Mouse (Mus musculus) CH12.LX (cell line): ENCODE results near the gene Slc29a3. TPM values are rescaled to one million over a fixed set of nuclear protein-coding genes. Genes with fewer than 3 reads are reported as not detected.

Source experiments
- DNase-seq: peaks from one replicate; pipeline ENCODE4 v3.0.0-alpha.2; 2013; ENCODE audit errors: extremely low read depth
- H3K27ac ChIP-seq: 2 replicates; pipeline ENCODE4 v1.5.1; 2012; ENCODE audit warnings: low read depth, mild to moderate bottlenecking, control low read depth, moderate library complexity; ENCODE audit not compliant: insufficient read depth
- H3K27me3 ChIP-seq: replicated peaks from 2 replicates; pipeline ENCODE3; 2012; ENCODE audit warnings: inconsistent platforms
- H3K36me3 ChIP-seq, 2 experiments: replicated peaks in 1 of 2; 2 replicates each; pipeline versions ENCODE3 to v1.6.1; 2012; ENCODE audit warnings: inconsistent platforms in 1 of 2, low read length in 1 of 2, mild to moderate bottlenecking in 1 of 2, mixed read lengths in 1 of 2, moderate library complexity in 1 of 2; ENCODE audit not compliant: control insufficient read depth in 1 of 2, insufficient read depth in 1 of 2
- H3K4me1 ChIP-seq, 2 experiments: 2 replicates each; pipeline ENCODE4 v1.6.1; 2012; ENCODE audit warnings: inconsistent platforms in 1 of 2, moderate library complexity in 1 of 2; ENCODE audit not compliant: insufficient read depth in 2 of 2, control insufficient read depth in 1 of 2
- H3K4me2 ChIP-seq: 2 replicates; pipeline ENCODE4 v1.6.1; 2012; ENCODE audit warnings: low read depth, mild to moderate bottlenecking, control low read depth; ENCODE audit not compliant: poor library complexity, insufficient read depth, severe bottlenecking
- H3K4me3 ChIP-seq, 3 experiments: fragments of 150-350 bp in 1 of 3; sonication (generic) in 1 of 3; replicated peaks in 1 of 3; 2 replicates each; pipeline versions ENCODE3 to v1.5.1; 2011 to 2012; ENCODE audit warnings: low read depth in 2 of 3, low read length in 2 of 3, mild to moderate bottlenecking in 2 of 3, moderate library complexity in 2 of 3, control low read depth in 1 of 3, improper control_type of control experiment in 1 of 3, inconsistent platforms in 1 of 3, mixed read lengths in 1 of 3; ENCODE audit not compliant: poor library complexity in 1 of 3
- H3K79me2 ChIP-seq: replicated peaks from 2 replicates; pipeline ENCODE4 v1.6.1; 2012; ENCODE audit warnings: mild to moderate bottlenecking, moderate library complexity; ENCODE audit not compliant: control insufficient read depth, poor library complexity, insufficient read depth, severe bottlenecking; ENCODE audit errors: extremely low read depth
- H3K9ac ChIP-seq: 2 replicates; pipeline ENCODE4 v1.6.1; 2012; ENCODE audit warnings: low read depth, mild to moderate bottlenecking, control low read depth, moderate library complexity; ENCODE audit not compliant: insufficient read depth
- H3K9me3 ChIP-seq: replicated peaks from 2 replicates; pipeline ENCODE3; 2012; ENCODE audit warnings: low read length, inconsistent platforms, mixed read lengths
- BHLHE40 ChIP-seq: IDR thresholded peaks from 2 replicates; pipeline ENCODE4 v1.6.1; 2011; ENCODE audit warnings: mild to moderate bottlenecking, low read depth, low read length, improper control_type of control experiment
- ETS1 ChIP-seq: conservative IDR thresholded peaks from 2 replicates; pipeline ENCODE4 v1.6.1; 2012; ENCODE audit warnings: low read depth, mild to moderate bottlenecking, inconsistent platforms, low read length, improper control_type of control experiment, moderate library complexity
- HCFC1 ChIP-seq: IDR thresholded peaks from 2 replicates; pipeline ENCODE4 v1.6.1; 2012; ENCODE audit warnings: low read depth, mild to moderate bottlenecking, inconsistent platforms, low read length, improper control_type of control experiment
- IRF4 ChIP-seq: IDR thresholded peaks from 2 replicates; pipeline ENCODE4 v1.6.1; 2014; ENCODE audit warnings: low read depth, mild to moderate bottlenecking, inconsistent platforms, low read length, improper control_type of control experiment
- JUN ChIP-seq: IDR thresholded peaks from 2 replicates; pipeline ENCODE4 v1.6.1; 2011; ENCODE audit warnings: low read depth, mild to moderate bottlenecking, low read length, improper control_type of control experiment, moderate library complexity; ENCODE audit not compliant: insufficient read depth
- JUND ChIP-seq: conservative IDR thresholded peaks from 2 replicates; pipeline ENCODE4 v1.6.1; 2011; ENCODE audit warnings: low read depth, low read length, improper control_type of control experiment
- KAT2A ChIP-seq: IDR thresholded peaks from 2 replicates; pipeline ENCODE4 v1.6.1; 2012; ENCODE audit warnings: low read length, improper control_type of control experiment, inconsistent platforms; ENCODE audit not compliant: insufficient replicate concordance
- MAX ChIP-seq: IDR thresholded peaks from 2 replicates; pipeline ENCODE4 v1.6.1; 2011; ENCODE audit warnings: low read length, improper control_type of control experiment
- MAZ ChIP-seq: IDR thresholded peaks from 2 replicates; pipeline ENCODE4 v1.6.1; 2012; ENCODE audit warnings: low read depth, mild to moderate bottlenecking, inconsistent platforms, low read length, improper control_type of control experiment, moderate library complexity
- MEF2A ChIP-seq: IDR thresholded peaks from 2 replicates; pipeline ENCODE4 v1.6.1; 2014; ENCODE audit warnings: low read depth, mild to moderate bottlenecking, inconsistent platforms, low read length, improper control_type of control experiment, borderline replicate concordance
- MXI1 ChIP-seq: IDR thresholded peaks from 2 replicates; pipeline ENCODE4 v1.6.1; 2011; ENCODE audit warnings: mild to moderate bottlenecking, low read depth, low read length, improper control_type of control experiment
- MYC ChIP-seq: IDR thresholded peaks from 2 replicates; pipeline ENCODE4 v1.6.1; 2011; ENCODE audit warnings: low read depth, mild to moderate bottlenecking, improper control_type of control experiment, low read length
- POLR2A ChIP-seq: IDR thresholded peaks from 2 replicates; pipeline ENCODE4 v1.6.1; 2011; ENCODE audit warnings: low read depth, mild to moderate bottlenecking, improper control_type of control experiment, low read length
- POLR2AphosphoS2 ChIP-seq: IDR thresholded peaks from 2 replicates; pipeline ENCODE4 v1.6.1; 2011; ENCODE audit warnings: low read depth, low read length, improper control_type of control experiment
- RCOR1 ChIP-seq: conservative IDR thresholded peaks from 2 replicates; pipeline ENCODE4 v1.6.1; 2012; ENCODE audit warnings: low read depth, mild to moderate bottlenecking, inconsistent platforms, low read length, improper control_type of control experiment
- UBTF ChIP-seq: IDR thresholded peaks from 2 replicates; pipeline ENCODE4 v1.6.1; 2012; ENCODE audit warnings: low read depth, mild to moderate bottlenecking, inconsistent platforms, low read length, improper control_type of control experiment, moderate library complexity
- dilution Hi-C: fragments of 300-500 bp; cut with MboI; formaldehyde crosslinking; loops from 2 replicates; pipeline ENCODE4 v1.14.3; 2020; ENCODE audit warnings: low sequenced_read_pairs; ENCODE audit not compliant: extremely low pct_unique_long_range_greater_than_20kb, extremely low pct_ligation_motif_present
- in situ Hi-C: fragments of 300-500 bp; cut with MboI; formaldehyde crosslinking; loops from 3 replicates; pipeline ENCODE4 v1.14.3; 2019; ENCODE audit warnings: low sequenced_read_pairs, low pct_ligation_motif_present, low pct_unique_long_range_greater_than_20kb, mixed read lengths
- polyA plus RNA-seq: library from polyadenylated mRNA; unstranded; fragments of >175 nt; gene quantifications from 2 replicates; pipeline ENCODE4 v1.2.1, GENCODE M21; 2012; ENCODE audit warnings: low read depth; ENCODE audit not compliant: insufficient read length
- total RNA-seq, 2 experiments: library from RNA; depleted of rRNA; stranded (reverse); fragments of 300-350 nt in 1 of 2; fragments of >200 nt in 1 of 2; gene quantifications; 2 replicates each; pipeline ENCODE4 v1.2.3; 2012 to 2014

Gene Slc29a3
- total and polyA plus RNA-seq, 3 experiments, result 4.1 to 19.1 (median 5.9) TPM

- in situ Hi-C loops, result loop anchor here (5.0 to 10.0 kb wide), 3 partner anchors 56 to 448 kb away; partner anchors contain the start of gene Cdh23
- DNase-seq, result no peak
- no peak overlapping the region for H3K4me3 ChIP-seq
- dilution Hi-C loops, result loop anchor here (25.0 kb wide), 1 partner anchor 309 kb away; no protein-coding TSS in a partner anchor
- H3K36me3 ChIP-seq, result peaks cover 12 to 24% of the 10 kb centered on the region in 2 experiments
- H3K27ac ChIP-seq, result no peak overlapping the region
- no peak overlapping the region for H3K4me2 ChIP-seq
- H3K4me1 ChIP-seq, result peaks cover 23 to 44% of the 10 kb centered on the region in 2 experiments
- TF ChIP-seq JUN (no peak), BHLHE40 (no peak), ETS1 (no peak), UBTF (no peak), MEF2A (no peak), IRF4 (no peak)
- H3K9ac ChIP-seq, result 0 out of 2 replicates have a peak overlapping the region, but pooled peaks have one; percentile 5
- H3K79me2 ChIP-seq, result no peaks in the 10 kb centered on the region
- peaks cover 7% of the 10 kb centered on the region for H3K27me3 ChIP-seq
- peaks cover 17% of the 10 kb centered on the region for H3K9me3 ChIP-seq
Observed at GRCm38 (mm10) chr10:60753261-60753660, 667 bp upstream of the Slc29a3 start.

- TF ChIP-seq RCOR1 (no peak), POLR2A (no peak), JUND (no peak), POLR2AphosphoS2 (no peak), UBTF (no peak), HCFC1 (no peak), MAZ (no peak), MYC (no peak), KAT2A (no peak), MAX (no peak), MXI1 (no peak)
- in situ Hi-C loops (no loop called here), dilution Hi-C loops (no loop called here)
- Histone ChIP-seq H3K4me2 (no peak overlapping the region), H3K27ac (no peak overlapping the region), H3K9ac (no peak overlapping the region), H3K79me2 (no peaks in the 10 kb centered on the region; the same call in 1 of the 2 replicates), H3K4me1 (peaks cover 66 to 91% of the 10 kb centered on the region in 2 experiments), H3K36me3 (peaks cover 19 to 53% of the 10 kb centered on the region in 2 experiments), H3K4me3 (no peak overlapping the region), H3K9me3 (no peaks in the 10 kb centered on the region), H3K27me3 (no peaks in the 10 kb centered on the region)
- no peak for DNase-seq
Observed at GRCm38 (mm10) chr10:60747667-60748212, 4.9 kb downstream of the Slc29a3 start.
